Mouse (Mus musculus) cortical plate, adult 2 months (tissue): ENCODE measurements around the gene Nmb.

Experiments used
- CTCF ChIP-seq: fragments of 200-500 bp; IDR thresholded peaks from 2 replicates; pipeline ENCODE4 v1.5.1; 2011; ENCODE audit warnings: mild to moderate bottlenecking, control low read depth, low read length; ENCODE audit not compliant: insufficient read depth; ENCODE audit errors: extremely low read depth
- POLR2A ChIP-seq: fragments of 200-500 bp; IDR thresholded peaks from 2 replicates; pipeline ENCODE4 v1.6.1; 2011; ENCODE audit warnings: mild to moderate bottlenecking, low read length, control low read depth; ENCODE audit not compliant: insufficient read depth; ENCODE audit errors: extremely low read depth

DNA sequence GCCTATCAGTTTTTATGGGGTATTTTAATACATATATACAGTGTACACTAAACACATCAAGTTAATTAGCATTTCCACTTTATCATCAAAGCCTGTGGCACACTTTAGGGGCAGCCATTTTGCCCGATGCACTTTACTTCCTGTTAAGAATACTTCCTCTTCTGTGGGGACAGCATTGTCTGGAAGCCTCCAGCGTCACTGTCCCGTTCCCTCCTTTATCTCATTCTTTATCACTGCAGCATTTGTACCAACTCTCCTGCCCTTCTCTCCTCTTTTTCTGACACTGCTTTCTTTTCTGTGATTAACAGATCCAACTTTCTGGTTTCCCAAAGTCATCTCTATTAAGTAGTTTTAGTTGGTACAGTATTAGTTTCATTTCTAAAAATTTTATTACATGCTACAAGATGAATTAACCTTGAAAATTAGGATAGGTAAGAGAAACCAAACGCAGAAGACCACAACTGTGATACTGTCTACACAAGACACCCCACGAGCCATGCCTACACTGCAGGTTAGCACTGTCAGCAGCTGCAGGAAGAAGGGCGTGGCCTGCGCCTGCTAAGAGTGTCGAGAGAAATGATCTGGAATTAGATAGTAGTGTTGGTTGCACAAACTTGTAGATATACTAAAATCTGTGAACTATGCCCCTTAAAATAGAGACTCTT lies 14.2 kb upstream of the Nmb start:
- TF ChIP-seq CTCF (no peak), POLR2A (no peak)
